Mouse (Mus musculus) liver, postnatal 0 days (tissue): ENCODE results near the gene Tph1. TPM values are rescaled to one million over a fixed set of nuclear protein-coding genes. Genes with fewer than 3 reads are reported as not detected.

Experiments used
- ATAC-seq: fragments of 200-750 bp; cut with Nextera tagmentation; 2 replicates; pipeline ENCODE4 v1.8.0; 2017; ENCODE audit warnings: mild to moderate bottlenecking, moderate library complexity
- DNase-seq: peaks from one replicate; pipeline ENCODE4 v3.0.0-alpha.2; 2016
- H3K27ac ChIP-seq: fragments of 300-500 bp; sonication (generic); 2 replicates; pipeline ENCODE4 v1.5.1; 2014; ENCODE audit warnings: antibody characterized with exemption, moderate library complexity, mild to moderate bottlenecking, low read depth
- H3K27me3 ChIP-seq: fragments of 300-500 bp; sonication (generic); 2 replicates; pipeline ENCODE4 v1.6.1; 2014; ENCODE audit warnings: low read length, control low read depth, mixed read lengths; ENCODE audit not compliant: insufficient read depth
- H3K36me3 ChIP-seq: fragments of 300-500 bp; sonication (generic); replicated peaks from 2 replicates; pipeline ENCODE4 v1.6.1; 2014; ENCODE audit warnings: mild to moderate bottlenecking, control low read depth, low read length, moderate library complexity, mixed read lengths; ENCODE audit not compliant: insufficient read depth
- H3K4me1 ChIP-seq: fragments of 300-500 bp; sonication (generic); 2 replicates; pipeline ENCODE4 v1.6.1; 2014; ENCODE audit warnings: antibody characterized with exemption, mild to moderate bottlenecking, control low read depth; ENCODE audit not compliant: insufficient read depth
- H3K4me2 ChIP-seq: fragments of 300-500 bp; sonication (generic); 2 replicates; pipeline ENCODE4 v1.6.1; 2014; ENCODE audit warnings: low read depth, mild to moderate bottlenecking, low read length, moderate library complexity, mixed read lengths
- H3K4me3 ChIP-seq: fragments of 300-500 bp; sonication (generic); 2 replicates; pipeline ENCODE4 v1.5.1; 2014; ENCODE audit warnings: low read depth, low read length
- H3K9ac ChIP-seq: fragments of 300-500 bp; sonication (generic); replicated peaks from 2 replicates; pipeline ENCODE4 v1.6.1; 2014; ENCODE audit warnings: mild to moderate bottlenecking, moderate library complexity
- H3K9me3 ChIP-seq: fragments of 300-500 bp; sonication (generic); 2 replicates; pipeline ENCODE4 v1.6.1; 2016; ENCODE audit warnings: mild to moderate bottlenecking, control low read depth, low read length, mixed read lengths
- CTCF ChIP-seq: sonication (generic); IDR thresholded peaks from 2 replicates; pipeline ENCODE4 v1.5.1; 2016; ENCODE audit warnings: antibody characterized with exemption, low read depth
- EP300 ChIP-seq: IDR thresholded peaks from 2 replicates; pipeline ENCODE4 v1.6.1; 2016; ENCODE audit warnings: antibody characterized with exemption, low read depth, mild to moderate bottlenecking
- WGBS: fragments of 180-500 bp; shearing (Covaris S2); extraction: QIAGEN DNeasy Blood & Tissue Kit; methylation state at CpG from one replicate; pipeline ENCODE4 v1.1.7; 2014; ENCODE audit not compliant: insufficient replicate concordance; 5-methylcytosine and 5-hydroxymethylcytosine counted together
- polyA plus RNA-seq: library from polyadenylated mRNA; unstranded; fragments of >200 nt; fragmentation: Nextera tagmentation; extraction: Ambion mirVana; gene quantifications from 2 replicates; pipeline ENCODE4 v1.2.1, GENCODE M21; 2015

The Tph1 gene
- polyA plus RNA-seq, 1 experiment from 2014 or later, result not detected

- Histone ChIP-seq H3K36me3 (no peaks in the 10 kb centered on the region), H3K9me3 (no peaks in the 10 kb centered on the region), H3K4me3 (no peak overlapping the region), H3K9ac (no peak overlapping the region), H3K4me2 (no peak overlapping the region), H3K4me1 (no peaks in the 10 kb centered on the region), H3K27ac (no peak overlapping the region), H3K27me3 (no peaks in the 10 kb centered on the region)
- DNase-seq (no peak), ATAC-seq (no peak)
- TF ChIP-seq CTCF (no peak), EP300 (no peak)
- 81% methylated on average over 2 of the region's 2 CpGs for WGBS
Measured at GRCm38 (mm10) chr7:46597006-46597405, 75.3 kb downstream of the Tph1 start.

Other genes with a start within 250 kb of the Tph1 start
- gene Sergef, start 32.7 kb downstream of the Tph1 start, polyA plus RNA-seq, result 3.8 and 4.3 TPM in 2 replicates
- gene Saal1, start 38.1 kb upstream of the Tph1 start, polyA plus RNA-seq, result 6.5 and 6.9 TPM in 2 replicates
- 5.4 and 11.9 TPM in 2 replicates for gene Saa3, start 43.2 kb upstream of the Tph1 start, polyA plus RNA-seq
- gene Saa4, start 60.1 kb upstream of the Tph1 start, polyA plus RNA-seq, result 2.3 and 2.4 TPM in 2 replicates
- 0.38 and 0.63 TPM in 2 replicates for gene Saa1, start 70.4 kb upstream of the Tph1 start, polyA plus RNA-seq
- gene Saa2, start 79.3 kb upstream of the Tph1 start, polyA plus RNA-seq, result 0.19 and 0.25 TPM in 2 replicates
- 3.3 and 3.6 TPM in 2 replicates for gene Hps5, start 123.5 kb upstream of the Tph1 start, polyA plus RNA-seq
- 18.8 TPM in 2 replicates for gene Gtf2h1, start 123.6 kb upstream of the Tph1 start, polyA plus RNA-seq
- 1,729 and 1,988 TPM in 2 replicates for gene Ldha, start 168.9 kb upstream of the Tph1 start, polyA plus RNA-seq
- 0.07 and 0.23 TPM in 2 replicates for gene Ldhc, start 188.7 kb upstream of the Tph1 start, polyA plus RNA-seq
- 59.1 and 61.2 TPM in 2 replicates for gene Tsg101, start 247.4 kb upstream of the Tph1 start, polyA plus RNA-seq